Mouse (Mus musculus): Measurements from ENCODE around the gene Cldn13. TPM values are rescaled to one million over a fixed set of nuclear protein-coding genes. Genes with fewer than 3 reads are reported as not detected.

Cldn13 gene
- polyA plus RNA-seq, 1 experiment, result 35.1 TPM

DNA sequence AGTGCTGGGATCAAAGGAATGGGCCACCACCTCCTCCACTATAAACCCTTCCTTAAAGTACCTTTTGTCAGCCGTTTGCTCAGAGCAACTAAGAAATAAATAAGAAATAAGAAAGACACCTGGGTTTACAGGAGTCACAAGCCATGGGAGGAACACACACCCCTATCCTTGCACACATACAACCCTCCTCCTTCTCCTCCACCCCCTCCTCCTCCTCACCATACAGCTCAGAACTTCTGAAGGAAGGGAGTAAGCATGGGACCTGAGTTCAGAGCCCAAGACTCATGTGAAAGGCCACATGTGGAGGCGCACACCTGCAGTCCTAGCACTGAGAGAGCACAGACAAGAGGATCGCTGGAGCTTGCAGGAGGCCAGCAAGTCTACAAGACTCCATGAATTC is 2.0 kb downstream of the Cldn13 start:
- H3K27ac ChIP-seq (ENCODE audit: insufficient read depth, low read length), result peak overlapping the region; percentile 18; the same call in 1 of the 2 replicates
- DNase-seq (ENCODE audit: low read depth in 1 of 2, low spot score in 2 of 2), result no peak
- no peaks in the 10 kb centered on the region for H3K27me3 ChIP-seq (ENCODE audit: control insufficient read depth, insufficient read depth, low read length)
- WGBS, result 69% methylated on average over 3 of the region's 3 CpGs
- H3K4me3 ChIP-seq (ENCODE audit: extremely low read depth, insufficient read depth, insufficient read length), result peak overlapping the region; percentile 16; the same call in 1 of the 2 replicates
- no peaks in the 10 kb centered on the region for H3K4me1 ChIP-seq (ENCODE audit: control insufficient read depth, insufficient read depth, insufficient read length)
- TF ChIP-seq CTCF (IDR thresholded peaks at IDR 0.05; ENCODE audit: extremely low read depth, insufficient read depth, insufficient read length, insufficient replicate concordance), result no peak
- TF ChIP-seq POLR2A (IDR thresholded peaks at IDR 0.05; ENCODE audit: low read depth, low read length), result no peak
- no peaks in the 10 kb centered on the region for H3K36me3 ChIP-seq (ENCODE audit: control insufficient read depth, insufficient read depth, low read length)

DNA sequence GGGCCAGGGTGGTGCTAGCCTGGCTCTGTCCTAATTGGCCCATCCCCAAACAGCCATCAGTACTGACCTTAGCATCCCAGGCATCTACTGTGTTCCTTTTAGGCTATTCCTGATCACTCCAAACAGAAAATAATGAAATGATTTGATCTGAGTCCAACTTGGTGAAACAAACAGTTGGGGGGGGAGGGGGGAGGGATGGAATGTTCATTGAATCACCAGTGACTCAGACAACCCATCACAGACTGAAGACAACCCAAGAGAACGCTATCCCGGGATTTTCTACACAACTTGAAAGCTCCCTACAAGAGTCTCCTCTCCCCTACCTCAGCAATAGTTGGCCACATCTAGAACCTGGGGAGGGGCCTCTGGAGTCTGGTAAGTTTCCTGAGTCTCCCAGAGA is 3.4 kb downstream of the Cldn13 start:
- TF ChIP-seq POLR2A (IDR thresholded peaks at IDR 0.05; ENCODE audit: low read depth, low read length) (no peak), CTCF (IDR thresholded peaks at IDR 0.05; ENCODE audit: extremely low read depth, insufficient read depth, insufficient read length, insufficient replicate concordance) (no peak)
- Histone ChIP-seq H3K4me1 (ENCODE audit: control insufficient read depth, insufficient read depth, insufficient read length) (no peaks in the 10 kb centered on the region), H3K27me3 (ENCODE audit: control insufficient read depth, insufficient read depth, low read length) (no peaks in the 10 kb centered on the region), H3K36me3 (ENCODE audit: control insufficient read depth, insufficient read depth, low read length) (no peaks in the 10 kb centered on the region), H3K4me3 (ENCODE audit: extremely low read depth, insufficient read depth, insufficient read length) (no peak overlapping the region), H3K27ac (ENCODE audit: insufficient read depth, low read length) (no peak overlapping the region)
- no peak for DNase-seq (ENCODE audit: low read depth in 1 of 2, low spot score in 2 of 2)
- WGBS, result 84% methylated on average over 2 of the region's 2 CpGs

DNA sequence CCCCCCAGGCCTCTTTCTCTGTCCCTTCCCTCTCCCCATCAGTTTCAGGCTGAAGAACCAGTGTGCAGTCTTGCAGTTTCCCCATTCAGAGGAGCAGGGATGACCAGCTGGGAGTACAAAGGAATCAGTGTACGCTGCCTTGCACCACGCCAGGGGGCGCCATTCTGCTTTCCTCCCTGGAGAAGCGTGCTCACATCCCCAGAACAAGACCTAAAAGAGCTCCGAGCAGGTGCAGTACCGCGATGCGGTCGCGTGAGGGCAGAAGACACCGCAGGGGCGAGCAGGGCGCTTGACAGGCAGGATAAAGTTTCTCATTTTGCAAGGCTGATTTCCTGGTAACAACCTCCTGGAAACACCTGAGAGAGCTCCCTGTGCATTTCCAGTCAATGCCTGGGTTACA is 8.2 kb downstream of the Cldn13 start:
- peak; percentile 34 to 70 for DNase-seq (ENCODE audit: low read depth in 1 of 2, low spot score in 2 of 2)
- H3K27me3 ChIP-seq (ENCODE audit: control insufficient read depth, insufficient read depth, low read length), result no peaks in the 10 kb centered on the region
- H3K4me1 ChIP-seq (ENCODE audit: control insufficient read depth, insufficient read depth, insufficient read length), result no peaks in the 10 kb centered on the region
- TF ChIP-seq POLR2A (IDR thresholded peaks at IDR 0.05; ENCODE audit: low read depth, low read length) (no peak), CTCF (IDR thresholded peaks at IDR 0.05; ENCODE audit: extremely low read depth, insufficient read depth, insufficient read length, insufficient replicate concordance) (peak; percentile 90)
- WGBS, result under 1% methylated on average over 13 of the region's 13 CpGs
- H3K4me3 ChIP-seq (ENCODE audit: extremely low read depth, insufficient read depth, insufficient read length), result no peak overlapping the region
- H3K27ac ChIP-seq (ENCODE audit: insufficient read depth, low read length), result no peak overlapping the region
- H3K36me3 ChIP-seq (ENCODE audit: control insufficient read depth, insufficient read depth, low read length), result no peaks in the 10 kb centered on the region

DNA sequence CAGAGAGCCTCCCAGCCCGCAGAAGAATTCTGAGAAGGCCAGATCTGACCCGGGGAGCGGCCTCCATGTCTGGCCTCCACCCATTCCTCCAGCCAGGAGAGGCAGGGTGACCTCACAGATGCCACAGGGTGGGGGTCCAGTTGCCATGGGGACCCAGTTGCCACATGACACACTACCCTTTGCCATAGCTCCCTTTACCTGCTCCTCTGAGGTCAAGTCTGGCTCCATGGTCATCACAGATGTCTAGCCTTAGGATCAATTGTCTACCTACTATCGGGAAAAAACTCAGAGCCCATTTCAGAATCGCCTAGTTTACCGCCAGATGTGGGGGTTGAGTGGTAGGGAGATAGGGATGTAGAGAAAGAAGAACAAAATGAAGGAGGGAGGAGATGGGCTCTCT is 8.7 kb downstream of the Cldn13 start, which contains the start of gene Tmem270:
Gene Tmem270 (minus strand): TSS at position 101 of the 400 bp plus-strand sequence.
- 90% methylated on average over 6 of the region's 6 CpGs for WGBS
- Histone ChIP-seq H3K36me3 (ENCODE audit: control insufficient read depth, insufficient read depth, low read length) (no peaks in the 10 kb centered on the region), H3K27ac (ENCODE audit: insufficient read depth, low read length) (no peak within 1 kb of the TSS), H3K4me3 (ENCODE audit: extremely low read depth, insufficient read depth, insufficient read length) (no peak within 1 kb of the TSS), H3K4me1 (ENCODE audit: control insufficient read depth, insufficient read depth, insufficient read length) (no peaks in the 10 kb centered on the region), H3K27me3 (ENCODE audit: control insufficient read depth, insufficient read depth, low read length) (no peaks in the 10 kb centered on the region)
- TF ChIP-seq CTCF (IDR thresholded peaks at IDR 0.05; ENCODE audit: extremely low read depth, insufficient read depth, insufficient read length, insufficient replicate concordance) (no peak), POLR2A (IDR thresholded peaks at IDR 0.05; ENCODE audit: low read depth, low read length) (no peak)
- DNase-seq (ENCODE audit: low read depth in 1 of 2, low spot score in 2 of 2), result no peak

DNA sequence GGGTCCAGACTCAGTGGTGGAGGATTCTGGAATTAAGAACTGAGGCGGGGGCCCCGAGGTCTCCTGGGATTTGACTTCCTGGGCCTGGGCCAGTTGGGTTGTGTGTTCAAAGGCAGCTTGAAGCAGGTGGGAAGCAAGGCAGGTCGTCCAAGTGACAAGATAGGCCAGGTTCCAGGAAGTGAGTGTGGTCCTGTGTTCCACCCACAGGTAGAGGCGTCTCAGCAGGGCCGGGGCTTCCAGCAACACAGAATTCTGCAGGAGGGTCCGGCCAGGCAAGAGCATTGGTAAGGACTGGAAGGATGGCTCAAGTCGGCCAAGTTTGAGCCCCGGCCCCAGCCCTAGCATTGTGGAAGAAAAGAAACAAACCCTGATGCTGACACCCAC is 13.7 kb downstream of the Cldn13 start:
- no peak overlapping the region for H3K4me3 ChIP-seq (ENCODE audit: extremely low read depth, insufficient read depth, insufficient read length)
- H3K27me3 ChIP-seq (ENCODE audit: control insufficient read depth, insufficient read depth, low read length), result no peaks in the 10 kb centered on the region
- H3K27ac ChIP-seq (ENCODE audit: insufficient read depth, low read length), result no peak overlapping the region
- DNase-seq (ENCODE audit: low read depth in 1 of 2, low spot score in 2 of 2), result no peak
- 66% methylated on average over 8 of the region's 8 CpGs for WGBS
- no peaks in the 10 kb centered on the region for H3K36me3 ChIP-seq (ENCODE audit: control insufficient read depth, insufficient read depth, low read length)
- no peaks in the 10 kb centered on the region for H3K4me1 ChIP-seq (ENCODE audit: control insufficient read depth, insufficient read depth, insufficient read length)
- TF ChIP-seq POLR2A (IDR thresholded peaks at IDR 0.05; ENCODE audit: low read depth, low read length), result no peak
- no peak for TF ChIP-seq CTCF (IDR thresholded peaks at IDR 0.05; ENCODE audit: extremely low read depth, insufficient read depth, insufficient read length, insufficient replicate concordance)

DNA sequence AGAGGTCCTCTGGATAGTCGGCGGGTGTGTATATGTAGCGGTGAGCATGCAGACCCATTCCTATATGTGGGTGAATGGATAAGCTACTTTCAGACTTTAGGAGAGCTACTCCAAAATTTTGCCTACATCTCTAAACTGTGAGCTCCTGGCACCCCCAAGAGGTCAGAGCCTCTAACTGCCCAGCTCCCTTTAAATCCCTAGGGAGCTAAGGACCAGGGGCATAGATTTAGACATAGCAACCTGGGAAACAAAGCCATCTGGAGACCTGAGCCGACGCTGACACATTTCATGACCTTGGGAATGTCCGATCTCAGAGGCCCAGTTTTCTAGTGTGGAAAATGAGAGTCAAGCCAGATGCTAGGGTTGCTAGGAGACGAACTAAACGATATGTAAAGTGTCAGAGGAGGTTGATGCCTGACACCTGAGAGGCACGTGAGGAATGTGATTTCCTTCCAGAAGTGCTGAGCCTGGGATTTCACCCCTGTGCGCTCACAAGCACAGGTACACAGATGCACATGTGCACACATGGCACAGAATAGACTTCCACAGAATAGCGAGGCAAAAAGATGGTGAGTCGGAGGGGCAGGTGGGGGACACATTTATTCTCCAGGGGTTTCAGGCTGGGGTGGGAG is 14.2 kb downstream of the Cldn13 start:
- Histone ChIP-seq H3K27me3 (ENCODE audit: control insufficient read depth, insufficient read depth, low read length) (no peaks in the 10 kb centered on the region), H3K27ac (ENCODE audit: insufficient read depth, low read length) (no peak overlapping the region), H3K4me3 (ENCODE audit: extremely low read depth, insufficient read depth, insufficient read length) (no peak overlapping the region), H3K36me3 (ENCODE audit: control insufficient read depth, insufficient read depth, low read length) (no peaks in the 10 kb centered on the region), H3K4me1 (ENCODE audit: control insufficient read depth, insufficient read depth, insufficient read length) (no peaks in the 10 kb centered on the region)
- DNase-seq (ENCODE audit: low read depth in 1 of 2, low spot score in 2 of 2), result no peak
- TF ChIP-seq CTCF (IDR thresholded peaks at IDR 0.05; ENCODE audit: extremely low read depth, insufficient read depth, insufficient read length, insufficient replicate concordance), result no peak
- no peak for TF ChIP-seq POLR2A (IDR thresholded peaks at IDR 0.05; ENCODE audit: low read depth, low read length)
- WGBS, result 63% methylated on average over 12 of the region's 12 CpGs

DNA sequence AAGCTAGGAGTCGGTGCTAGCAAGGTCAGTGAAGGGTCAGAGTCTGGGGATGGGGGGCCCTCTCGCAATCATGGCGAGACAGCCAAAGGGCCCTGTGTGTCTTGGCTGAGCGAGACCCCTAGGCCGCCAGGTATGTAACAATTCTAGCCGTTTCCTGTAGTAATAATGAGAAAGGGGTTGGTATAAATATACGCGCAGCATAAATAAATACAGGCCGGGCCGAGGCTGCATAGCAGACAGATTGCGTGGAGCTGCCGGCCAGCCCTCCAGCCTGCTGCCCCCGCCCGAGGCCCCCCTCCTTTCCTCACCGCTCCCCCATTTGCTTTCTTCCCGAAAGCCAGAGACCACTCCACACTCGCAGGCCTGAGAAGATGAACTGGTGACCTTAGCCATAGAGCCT is 17.7 kb downstream of the Cldn13 start:
- no peak for DNase-seq (ENCODE audit: low read depth in 1 of 2, low spot score in 2 of 2)
- H3K4me3 ChIP-seq (ENCODE audit: extremely low read depth, insufficient read depth, insufficient read length), result no peak overlapping the region
- no peaks in the 10 kb centered on the region for H3K4me1 ChIP-seq (ENCODE audit: control insufficient read depth, insufficient read depth, insufficient read length)
- no peak for TF ChIP-seq CTCF (IDR thresholded peaks at IDR 0.05; ENCODE audit: extremely low read depth, insufficient read depth, insufficient read length, insufficient replicate concordance)
- H3K27me3 ChIP-seq (ENCODE audit: control insufficient read depth, insufficient read depth, low read length), result no peaks in the 10 kb centered on the region
- no peak overlapping the region for H3K27ac ChIP-seq (ENCODE audit: insufficient read depth, low read length)
- H3K36me3 ChIP-seq (ENCODE audit: control insufficient read depth, insufficient read depth, low read length), result no peaks in the 10 kb centered on the region
- WGBS, result 89% methylated on average over 17 of the region's 17 CpGs

Data from spleen, adult 2 months (tissue).